12 mouse cellular contexts compared by ENCODE assay signal in the genomic region with DNA sequence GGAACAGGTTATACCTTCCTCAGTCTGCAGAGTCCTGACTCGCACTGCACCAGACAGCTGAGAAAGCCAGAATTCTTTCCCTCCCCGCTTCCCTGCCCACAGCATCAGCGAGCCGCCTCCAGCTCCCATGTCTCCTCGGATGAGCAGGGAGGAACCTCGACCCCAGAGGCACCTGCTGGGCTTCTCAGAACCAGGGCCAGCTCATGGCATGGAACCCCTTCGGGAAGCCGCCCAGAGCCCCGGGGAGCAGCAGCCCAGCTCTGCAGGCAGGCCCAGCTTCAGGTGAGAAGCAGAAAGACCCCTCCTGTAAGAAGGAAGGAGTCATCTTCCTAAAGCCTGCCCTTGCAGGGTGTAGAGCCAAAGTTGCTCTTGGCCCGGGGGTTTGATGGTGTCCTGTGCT. TPM values are rescaled to one million over a fixed set of nuclear protein-coding genes. Genes with fewer than 3 reads are reported as not detected.
"Had no signal": no experiment of that assay in that cellular context is flagged by ENCODE, and none has a peak within 500 bp of the region (broad histone marks: within the 10 kb centered on the region; RNA-seq: fewer than 3 reads in every experiment).

No protein-coding gene starts in this region.

- H3K4me3 ChIP-seq: liver, embryonic 13.5 days had no signal

- H3K27ac ChIP-seq: liver, embryonic 13.5 days had no signal

- DNase-seq: kidney, adult 9 months; kidney, postnatal 14 days; kidney, postnatal 4 days; liver, embryonic 13.5 days; lung, adult 2 months; lung, postnatal 14 days; lung, postnatal 4 days; midbrain, embryonic 14.5 days; thymus, postnatal 25 days had no signal

RNA-seq across cellular contexts. Expression of gene Tnxb, which starts 17.8 kb away (rescaled TPM):
- total RNA-seq: megakaryocyte progenitor cell, adult 5-6 weeks; megakaryocyte-erythroid progenitor cell, adult 5-6 weeks had no signal

RNA-seq across cellular contexts. Expression of gene Prrt1, which starts 23.2 kb away (rescaled TPM):
- total RNA-seq: liver, adult 2 months had no signal
